Mouse (Mus musculus) midbrain, embryonic 10.5 days (tissue): ENCODE measurements at regions not wholly inside any gene's neighbourhood (a gene's known extent, or its start where the extent isn't known, plus 50 kb on each side); places are given as distances from the start of the nearest gene placed in this dataset.
A peak's percentile ranks its signal among the peaks of the same experiment; 100 is the strongest.
"Not testable (repeated sequence)": the region's sequence is repeated elsewhere in the genome, so short reads cannot be mapped to it uniquely, and the experiment has no call there.

ENCODE experiments used
- DNase-seq: peaks from one replicate; pipeline ENCODE4 v3.0.0-alpha.2; 2017; ENCODE audit warnings: low spot score
- H3K27ac ChIP-seq: fragments of 300-500 bp; sonication (generic); replicated peaks from 2 replicates; pipeline ENCODE4 v1.5.1; 2016; ENCODE audit warnings: mild to moderate bottlenecking
- H3K27me3 ChIP-seq: fragments of 300-500 bp; sonication (generic); 2 replicates; pipeline ENCODE4 v1.6.1; 2016; ENCODE audit warnings: low read depth, mild to moderate bottlenecking; ENCODE audit not compliant: poor library complexity, severe bottlenecking
- H3K36me3 ChIP-seq: fragments of 300-500 bp; sonication (generic); 2 replicates; pipeline ENCODE4 v1.6.1; 2016; ENCODE audit warnings: mild to moderate bottlenecking, moderate library complexity
- H3K4me1 ChIP-seq: fragments of 300-500 bp; sonication (generic); 2 replicates; pipeline ENCODE4 v1.6.1; 2016
- H3K4me3 ChIP-seq: fragments of 300-500 bp; sonication (generic); 2 replicates; pipeline ENCODE4 v1.5.1; 2016; ENCODE audit warnings: mild to moderate bottlenecking, moderate library complexity
- H3K9me3 ChIP-seq: fragments of 300-500 bp; sonication (generic); replicated peaks from 2 replicates; pipeline ENCODE4 v1.6.1; 2016; ENCODE audit warnings: mild to moderate bottlenecking
- WGBS: fragments of 180-500 bp; shearing (Covaris S2); methylation state at CpG from one replicate; pipeline ENCODE4 v1.1.7; 2016; 5-methylcytosine and 5-hydroxymethylcytosine counted together

- H3K27ac ChIP-seq, result no peak overlapping the region
- DNase-seq, result no peak
- 96% methylated on average over 2 of the region's 2 CpGs for WGBS
Observed at GRCm38 (mm10) chr13:26171891-26172482, 598.0 kb downstream of the Hdgfl1 start.

GRCm38 (mm10) chr13:26169641-26170040, 600.3 kb downstream of the Hdgfl1 start:
- H3K4me3 ChIP-seq, result no peak overlapping the region
- WGBS, result 73% methylated on average over 2 of the region's 2 CpGs
- no peaks in the 10 kb centered on the region for H3K36me3 ChIP-seq
- H3K27ac ChIP-seq, result no peak overlapping the region
- DNase-seq, result no peak
- no peaks in the 10 kb centered on the region for H3K4me1 ChIP-seq
- H3K27me3 ChIP-seq, result no peaks in the 10 kb centered on the region
- H3K9me3 ChIP-seq, result no peaks in the 10 kb centered on the region

More at GRCm38 (mm10) chr13:26171891-26172482, 598.0 kb downstream of the Hdgfl1 start:
- no peaks in the 10 kb centered on the region for H3K9me3 ChIP-seq
- H3K36me3 ChIP-seq, result no peaks in the 10 kb centered on the region
- H3K4me3 ChIP-seq, result no peak overlapping the region
- H3K4me1 ChIP-seq, result no peaks in the 10 kb centered on the region
- no peaks in the 10 kb centered on the region for H3K27me3 ChIP-seq

DNA sequence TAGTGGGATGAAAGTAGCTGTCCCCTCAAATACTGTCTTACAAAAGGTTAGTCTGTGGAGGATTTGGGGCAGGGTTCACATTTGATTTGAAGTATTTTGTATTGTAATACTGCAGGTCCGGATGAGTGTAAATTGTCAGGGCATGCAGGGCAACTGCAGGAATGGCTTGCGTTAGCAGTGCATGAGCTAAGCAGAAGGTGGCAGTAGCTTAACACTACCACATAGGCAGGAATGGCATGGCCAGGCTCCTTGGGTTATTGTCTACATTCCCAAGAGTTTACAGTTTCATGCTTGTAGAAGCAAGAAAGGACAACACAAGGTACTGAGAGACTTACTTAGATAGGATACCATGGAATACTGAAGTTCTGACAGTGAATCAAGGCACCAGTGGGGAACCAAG, 611.3 kb downstream of the Hdgfl1 start:
- Histone ChIP-seq H3K4me3 (no peak overlapping the region), H3K9me3 (no peaks in the 10 kb centered on the region), H3K36me3 (no peaks in the 10 kb centered on the region), H3K27me3 (peaks cover 21% of the 10 kb centered on the region), H3K4me1 (peaks cover 45% of the 10 kb centered on the region), H3K27ac (peak overlapping the region; percentile 63)
- no peak for DNase-seq
- WGBS, result 77% methylated on average over 2 of the region's 2 CpGs

DNA sequence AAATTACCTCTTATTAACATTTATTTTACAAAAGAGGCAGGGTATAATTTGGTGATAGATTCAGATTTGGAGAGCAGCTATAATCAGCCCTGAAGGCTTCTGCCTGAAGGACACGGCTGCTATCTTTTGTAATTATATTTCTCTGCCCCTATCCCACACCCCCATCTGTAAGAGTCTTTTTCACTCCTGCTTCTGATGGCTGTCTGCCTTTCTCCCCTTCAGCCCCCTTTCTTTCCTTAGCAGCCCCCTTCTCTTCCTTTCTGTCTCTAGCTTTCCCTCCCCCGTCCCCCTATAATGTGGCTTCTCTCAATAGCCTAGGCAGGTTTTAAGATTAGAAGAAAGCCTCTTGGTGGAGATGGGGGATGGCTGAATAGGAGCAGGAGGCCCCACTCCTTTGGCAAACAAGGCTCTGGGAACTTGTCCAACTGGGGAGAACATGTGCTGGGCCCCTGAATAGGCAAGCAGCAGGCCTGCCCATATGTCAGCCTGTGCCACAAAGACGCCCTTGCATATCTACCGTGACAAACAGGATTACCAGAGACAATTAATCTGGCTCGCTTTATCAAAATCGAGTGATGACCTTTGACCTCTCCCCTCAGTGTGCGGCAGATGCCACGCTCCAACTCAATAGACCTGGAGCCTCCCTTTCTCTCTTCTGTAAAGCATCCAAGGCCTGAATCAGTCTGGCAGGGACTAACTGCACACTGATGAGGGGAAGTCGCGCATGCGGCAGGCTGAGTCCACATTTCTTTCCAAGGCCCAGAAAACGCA, 615.1 kb downstream of the Hdgfl1 start:
- H3K27me3 ChIP-seq, result peaks cover 25% of the 10 kb centered on the region
- peaks cover 54% of the 10 kb centered on the region for H3K4me1 ChIP-seq
- WGBS, result 16% methylated on average over 12 of the region's 12 CpGs
- DNase-seq, result peak; percentile 91
- no peaks in the 10 kb centered on the region for H3K9me3 ChIP-seq
- no peaks in the 10 kb centered on the region for H3K36me3 ChIP-seq
- H3K27ac ChIP-seq, result peak overlapping the region; percentile 76
- H3K4me3 ChIP-seq, result 0 out of 2 replicates have a peak overlapping the region, but pooled peaks have one; percentile 14

DNA sequence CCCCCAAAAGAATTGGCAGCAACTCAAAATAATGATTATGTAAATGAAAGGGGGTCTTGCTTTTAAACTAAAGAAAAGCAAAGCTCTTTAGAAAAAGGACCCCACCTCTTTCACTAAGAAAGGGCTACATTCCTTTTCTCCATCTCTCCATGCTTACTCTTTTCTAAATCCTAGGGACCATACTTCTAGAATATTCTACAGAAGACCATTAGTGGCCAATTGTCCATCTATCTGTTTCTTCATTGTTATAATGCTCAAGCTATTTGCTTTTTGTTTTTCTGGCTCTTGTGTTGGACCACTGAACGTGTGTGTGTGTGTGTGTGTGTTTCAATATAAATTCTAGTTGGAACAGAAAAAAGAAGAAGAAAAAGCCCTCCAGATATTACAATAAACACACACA, 615.7 kb downstream of the Hdgfl1 start:
- no peak for DNase-seq
- Histone ChIP-seq H3K4me1 (peaks cover 54% of the 10 kb centered on the region), H3K27me3 (peaks cover 25% of the 10 kb centered on the region), H3K27ac (peak overlapping the region; percentile 76), H3K4me3 (no peak overlapping the region), H3K36me3 (no peaks in the 10 kb centered on the region), H3K9me3 (no peaks in the 10 kb centered on the region)
- WGBS, result 32% methylated on average over 1 of the region's 1 CpGs

- no peak for DNase-seq
- Histone ChIP-seq H3K4me1 (peaks cover 52% of the 10 kb centered on the region), H3K9me3 (no peaks in the 10 kb centered on the region), H3K4me3 (no peak overlapping the region), H3K27me3 (peaks cover 25% of the 10 kb centered on the region), H3K36me3 (no peaks in the 10 kb centered on the region), H3K27ac (peak overlapping the region; percentile 70)
- 84% methylated on average over 2 of the region's 2 CpGs for WGBS
Observed at GRCm38 (mm10) chr13:26153093-26153492, 616.9 kb downstream of the Hdgfl1 start.

DNA sequence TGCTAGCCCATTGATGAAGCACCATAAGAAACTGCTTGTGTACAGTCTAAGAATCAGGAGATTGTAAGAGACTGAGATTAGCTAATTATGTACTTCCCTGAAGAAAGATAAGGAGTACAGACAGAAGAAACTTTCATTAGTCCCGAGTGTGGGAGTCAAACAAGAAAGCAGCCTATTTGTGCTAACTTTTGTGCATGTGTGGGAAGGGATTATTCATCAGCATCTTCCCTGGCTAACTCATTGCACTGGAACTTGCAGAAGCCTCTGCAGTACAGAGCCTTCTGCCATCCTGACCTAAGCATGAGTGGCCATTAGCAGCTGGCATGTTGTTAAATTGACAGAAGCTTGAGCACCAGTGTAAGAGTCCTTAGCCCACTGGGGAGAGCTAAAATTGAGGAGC, 619.5 kb downstream of the Hdgfl1 start:
- Histone ChIP-seq H3K27me3 (peaks cover 4% of the 10 kb centered on the region), H3K9me3 (no peaks in the 10 kb centered on the region), H3K4me1 (peaks cover 26% of the 10 kb centered on the region), H3K4me3 (no peak overlapping the region), H3K36me3 (no peaks in the 10 kb centered on the region), H3K27ac (peak overlapping the region; percentile 13; the same call in 1 of the 2 replicates)
- no peak for DNase-seq
- 83% methylated on average over 1 of the region's 1 CpGs for WGBS

GRCm38 (mm10) chr13:26142811-26143210, 627.2 kb downstream of the Hdgfl1 start:
- DNase-seq, result no peak
- Histone ChIP-seq H3K36me3 (no peaks in the 10 kb centered on the region), H3K4me3 (no peak overlapping the region), H3K9me3 (no peaks in the 10 kb centered on the region), H3K27ac (no peak overlapping the region), H3K27me3 (no peaks in the 10 kb centered on the region), H3K4me1 (no peaks in the 10 kb centered on the region)
- WGBS, result 70% methylated on average over 2 of the region's 2 CpGs

GRCm38 (mm10) chr13:26119363-26119762, 650.6 kb downstream of the Hdgfl1 start:
- no peak overlapping the region for H3K4me3 ChIP-seq
- H3K27ac ChIP-seq, result peak overlapping the region; percentile 42; the same call in 1 of the 2 replicates
- WGBS, result 12% methylated on average over 1 of the region's 1 CpGs
- H3K27me3 ChIP-seq, result no peaks in the 10 kb centered on the region
- no peaks in the 10 kb centered on the region for H3K9me3 ChIP-seq
- DNase-seq, result peak; percentile 16
- peaks cover 9% of the 10 kb centered on the region for H3K4me1 ChIP-seq
- no peaks in the 10 kb centered on the region for H3K36me3 ChIP-seq

DNA sequence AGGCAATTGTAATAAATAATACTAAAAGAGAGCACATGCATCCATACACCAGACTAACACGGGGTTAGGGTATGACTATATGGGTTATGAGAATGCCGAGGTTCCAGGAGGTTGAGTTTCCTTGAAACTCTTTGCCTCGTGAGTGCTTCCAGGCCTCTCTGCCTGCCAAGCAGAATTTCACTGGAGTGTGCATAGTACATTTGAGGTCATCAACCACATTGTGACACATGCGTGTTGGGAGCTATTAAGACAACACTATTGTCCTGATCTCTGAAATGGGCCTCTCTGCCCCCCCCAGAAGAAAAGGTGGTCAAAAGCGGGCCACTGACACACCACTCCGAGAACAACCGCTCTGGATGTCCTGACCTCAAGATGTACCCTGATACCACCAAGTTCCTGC, 655.8 kb downstream of the Hdgfl1 start:
- H3K36me3 ChIP-seq, result no peaks in the 10 kb centered on the region
- WGBS, result 85% methylated on average over 7 of the region's 7 CpGs
- peaks cover 15% of the 10 kb centered on the region for H3K4me1 ChIP-seq
- DNase-seq, result no peak
- no peaks in the 10 kb centered on the region for H3K9me3 ChIP-seq
- no peaks in the 10 kb centered on the region for H3K27me3 ChIP-seq
- H3K4me3 ChIP-seq, result no peak overlapping the region
- H3K27ac ChIP-seq, result no peak overlapping the region

DNA sequence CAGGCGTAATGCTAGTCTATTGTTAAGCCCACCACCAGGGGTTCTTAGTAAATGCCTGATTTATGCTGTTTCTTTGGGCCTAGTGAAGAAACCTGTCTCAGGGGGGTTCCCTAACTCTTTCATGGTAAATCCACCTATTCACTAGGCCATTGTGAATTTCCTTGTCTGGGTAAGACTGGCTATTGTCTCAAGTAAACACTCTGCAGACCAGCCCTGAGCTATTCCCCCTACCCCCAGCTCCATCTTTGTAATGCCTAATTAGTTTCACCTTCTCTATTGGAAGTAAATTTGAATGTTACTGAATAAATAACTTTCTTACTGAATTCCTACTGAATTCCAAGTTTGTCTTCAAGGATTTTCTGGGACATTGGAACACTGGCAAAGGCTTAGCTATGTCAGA, 656.2 kb downstream of the Hdgfl1 start:
- H3K27me3 ChIP-seq, H3K36me3 ChIP-seq, H3K4me3 ChIP-seq, DNase-seq, H3K27ac ChIP-seq, H3K9me3 ChIP-seq: not testable (repeated sequence)
- H3K4me1 ChIP-seq, result peaks cover 11% of the 10 kb centered on the region
- 24% methylated on average over 1 of the region's 1 CpGs for WGBS

- Histone ChIP-seq H3K36me3 (no peaks in the 10 kb centered on the region), H3K27ac (no peak overlapping the region), H3K4me3 (no peak overlapping the region), H3K4me1 (peaks cover 11% of the 10 kb centered on the region), H3K9me3 (no peaks in the 10 kb centered on the region), H3K27me3 (no peaks in the 10 kb centered on the region)
- no peak for DNase-seq
Observed at GRCm38 (mm10) chr13:26112579-26112978, 657.4 kb downstream of the Hdgfl1 start.

GRCm38 (mm10) chr13:26109013-26109412, 661.0 kb downstream of the Hdgfl1 start:
- Histone ChIP-seq H3K36me3 (no peaks in the 10 kb centered on the region), H3K27me3 (no peaks in the 10 kb centered on the region), H3K4me1 (peaks cover 9% of the 10 kb centered on the region), H3K27ac (no peak overlapping the region), H3K4me3 (no peak overlapping the region), H3K9me3 (no peaks in the 10 kb centered on the region)
- DNase-seq, result no peak
- 91% methylated on average over 2 of the region's 2 CpGs for WGBS
